Mouse (Mus musculus): ENCODE measurements around the gene Macc1. TPM values are rescaled to one million over a fixed set of nuclear protein-coding genes. Genes with fewer than 3 reads are reported as not detected.
"Not testable (repeated sequence)": the region's sequence is repeated elsewhere in the genome, so short reads cannot be mapped to it uniquely, and the experiment has no call there.

Macc1 gene
- polyA plus RNA-seq, 1 experiment from 2014 or later = 0.13 TPM

DNA sequence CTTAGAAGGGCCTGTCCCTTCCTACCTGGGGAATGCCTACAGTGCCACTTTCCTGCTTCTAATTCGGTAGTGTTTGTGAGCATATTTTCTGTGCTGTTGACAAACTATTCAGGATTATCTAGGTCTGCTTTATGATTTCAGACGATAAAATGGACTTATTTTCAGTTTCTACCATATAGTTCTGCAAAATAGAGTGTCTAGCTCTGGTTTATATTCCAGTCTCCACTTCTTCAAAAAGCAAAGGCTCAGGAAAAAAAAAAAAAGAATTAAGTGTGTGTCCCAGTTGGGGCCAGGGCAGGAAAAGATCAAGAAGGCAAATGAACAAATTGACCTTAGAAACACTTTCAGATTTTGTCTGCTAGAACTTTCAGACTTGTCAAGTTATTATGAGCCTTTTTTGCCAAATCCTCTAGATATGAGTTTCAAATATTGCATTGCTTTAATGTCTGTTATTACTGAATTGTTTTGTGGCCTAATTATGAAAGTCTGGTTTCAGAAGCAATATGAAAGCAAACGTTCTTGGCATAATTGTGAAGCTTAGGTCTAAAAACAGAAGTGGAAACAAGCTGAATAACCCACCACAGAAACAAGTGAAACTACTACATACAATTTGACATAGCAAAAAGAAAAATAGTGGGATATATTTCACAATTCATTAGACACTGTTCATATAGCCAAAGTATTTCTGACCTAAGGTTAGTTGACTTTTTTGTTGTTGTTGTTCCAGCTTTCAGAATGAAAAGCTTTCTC lies 881 bp upstream of the Macc1 start:
- Histone ChIP-seq H3K36me3 (ENCODE audit: control insufficient read depth, insufficient read depth, low read length) (no peaks in the 10 kb centered on the region), H3K4me2 (no peak overlapping the region), H3K4me1 (ENCODE audit: control insufficient read depth, insufficient read depth, low read length) (no peaks in the 10 kb centered on the region), H3K27me3 (ENCODE audit: control insufficient read depth, insufficient read depth, low read length) (no peaks in the 10 kb centered on the region), H3K4me3 (ENCODE audit: low read depth, low read length) (no peak overlapping the region), H3K9ac (ENCODE audit: low read depth, low read length) (no peak overlapping the region), H3K27ac (ENCODE audit: low read depth, low read length) (no peak overlapping the region), H3K9me3 (replicated peaks; ENCODE audit: control insufficient read depth, low read length) (no peaks in the 10 kb centered on the region)
- no peak for ATAC-seq (replicated peaks; ENCODE audit: insufficient number of reproducible peaks, low FRiP score, low TSS enrichment)
- 62% methylated on average over 3 of the region's 3 CpGs for WGBS (ENCODE audit: insufficient replicate concordance)

DNA sequence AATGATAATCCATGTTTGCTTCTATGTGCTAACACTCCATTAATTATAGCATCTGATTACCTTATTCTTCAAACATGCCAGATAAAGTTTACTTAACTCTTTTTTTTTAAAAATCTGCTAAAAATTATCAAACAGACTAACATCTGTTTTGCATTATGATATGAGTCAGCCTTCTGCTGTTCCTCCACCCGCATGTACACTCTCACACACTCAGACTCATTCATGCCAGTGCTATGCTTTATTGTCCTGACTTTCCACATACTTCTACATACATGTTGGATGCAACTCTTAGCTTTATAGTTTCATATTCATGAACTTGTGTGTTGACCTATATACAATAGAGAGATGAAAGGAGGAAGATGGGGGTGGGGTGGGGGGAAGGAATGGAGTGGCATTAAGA lies 4.7 kb downstream of the Macc1 start:
- Histone ChIP-seq H3K27me3 (ENCODE audit: control insufficient read depth, insufficient read depth, low read length) (no peaks in the 10 kb centered on the region), H3K4me2 (no peak overlapping the region), H3K36me3 (ENCODE audit: control insufficient read depth, insufficient read depth, low read length) (no peaks in the 10 kb centered on the region), H3K9ac (ENCODE audit: low read depth, low read length) (no peak overlapping the region), H3K9me3 (replicated peaks; ENCODE audit: control insufficient read depth, low read length) (no peaks in the 10 kb centered on the region), H3K4me1 (ENCODE audit: control insufficient read depth, insufficient read depth, low read length) (no peaks in the 10 kb centered on the region), H3K27ac (ENCODE audit: low read depth, low read length) (no peak overlapping the region), H3K4me3 (ENCODE audit: low read depth, low read length) (no peak overlapping the region)
- WGBS (ENCODE audit: insufficient replicate concordance) = 56% methylated on average over 1 of the region's 1 CpGs
- ATAC-seq (replicated peaks; ENCODE audit: insufficient number of reproducible peaks, low FRiP score, low TSS enrichment) = 0 out of 2 replicates have a peak, but pooled peaks have one; percentile 22

DNA sequence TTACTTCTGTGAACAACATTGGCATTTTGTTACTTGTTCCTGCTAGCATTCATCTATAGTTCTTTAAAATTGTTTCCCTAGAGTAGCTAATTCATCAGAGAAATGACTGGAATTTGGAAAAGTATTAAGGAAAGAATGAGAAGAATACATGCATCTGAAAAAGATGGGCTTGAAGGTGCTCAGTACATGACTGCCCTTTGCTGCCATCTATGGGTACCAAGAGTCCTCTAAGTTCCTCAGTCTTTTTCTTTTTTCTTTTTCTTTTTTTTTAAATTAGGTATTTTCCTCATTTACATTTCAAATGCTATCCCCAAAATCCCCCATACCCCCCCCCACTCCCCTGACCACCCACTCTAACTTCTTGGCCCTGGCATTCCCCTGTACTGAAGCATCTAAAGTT lies 11.3 kb downstream of the Macc1 start:
- Histone ChIP-seq H3K4me3 (ENCODE audit: low read depth, low read length) (no peak overlapping the region), H3K27ac (ENCODE audit: low read depth, low read length) (no peak overlapping the region), H3K4me2 (no peak overlapping the region), H3K4me1 (ENCODE audit: control insufficient read depth, insufficient read depth, low read length) (no peaks in the 10 kb centered on the region), H3K9me3 (replicated peaks; ENCODE audit: control insufficient read depth, low read length) (no peaks in the 10 kb centered on the region), H3K36me3 (ENCODE audit: control insufficient read depth, insufficient read depth, low read length) (no peaks in the 10 kb centered on the region), H3K27me3 (ENCODE audit: control insufficient read depth, insufficient read depth, low read length) (no peaks in the 10 kb centered on the region), H3K9ac (ENCODE audit: low read depth, low read length) (no peak overlapping the region)
- ATAC-seq (replicated peaks; ENCODE audit: insufficient number of reproducible peaks, low FRiP score, low TSS enrichment) = no peak

DNA sequence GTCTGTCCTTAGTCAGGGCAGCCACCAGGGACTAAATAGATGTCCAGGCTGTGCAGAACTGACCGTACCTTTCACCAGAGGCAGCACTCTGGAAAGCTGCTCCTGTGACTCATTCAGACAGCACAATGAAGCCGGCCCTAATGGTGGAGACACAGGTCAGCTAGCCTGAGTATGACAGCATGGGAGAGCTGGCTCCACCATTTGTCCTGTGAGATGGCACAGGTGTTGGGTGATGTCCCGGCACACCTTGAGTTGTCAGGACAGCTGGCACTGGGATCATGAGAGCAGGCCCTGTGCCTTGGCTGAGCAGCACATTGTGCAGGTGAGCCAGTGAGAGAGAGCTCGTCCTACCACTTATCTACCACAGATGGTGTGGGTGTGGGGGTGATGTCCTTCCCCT lies 16.6 kb downstream of the Macc1 start:
- no peaks in the 10 kb centered on the region for H3K9me3 ChIP-seq (replicated peaks; ENCODE audit: control insufficient read depth, low read length)
- WGBS (ENCODE audit: insufficient replicate concordance) = 73% methylated on average over 4 of the region's 4 CpGs

DNA sequence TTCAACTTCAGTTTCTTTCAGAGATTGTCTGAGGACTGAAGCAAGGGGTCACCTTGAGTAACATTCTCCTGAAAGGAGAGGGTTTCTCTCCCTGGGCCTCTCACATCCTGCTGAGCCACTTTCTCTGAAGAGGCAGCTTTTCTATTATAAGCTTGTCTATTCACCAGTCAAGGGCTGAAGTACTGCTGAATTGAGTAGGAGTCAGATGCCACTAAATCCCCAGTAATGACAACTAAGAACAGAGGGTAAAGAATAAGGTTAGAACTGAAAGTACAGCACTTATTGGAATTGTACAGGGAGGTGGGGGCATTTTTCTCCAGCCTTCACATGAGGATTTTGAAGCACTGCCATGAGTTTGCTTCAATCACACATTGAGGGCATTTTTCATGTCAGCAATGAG lies 19.3 kb downstream of the Macc1 start:
- no peak overlapping the region for H3K9ac ChIP-seq (ENCODE audit: low read depth, low read length)
- H3K4me1 ChIP-seq (ENCODE audit: control insufficient read depth, insufficient read depth, low read length) = no peaks in the 10 kb centered on the region
- ATAC-seq (replicated peaks; ENCODE audit: insufficient number of reproducible peaks, low FRiP score, low TSS enrichment) = no peak
- no peak overlapping the region for H3K4me3 ChIP-seq (ENCODE audit: low read depth, low read length)
- H3K36me3 ChIP-seq (ENCODE audit: control insufficient read depth, insufficient read depth, low read length) = no peaks in the 10 kb centered on the region
- H3K9me3 ChIP-seq (replicated peaks; ENCODE audit: control insufficient read depth, low read length) = no peaks in the 10 kb centered on the region
- H3K27me3 ChIP-seq (ENCODE audit: control insufficient read depth, insufficient read depth, low read length) = no peaks in the 10 kb centered on the region
- peak overlapping the region; percentile 46; the same call in 1 of the 2 replicates for H3K27ac ChIP-seq (ENCODE audit: low read depth, low read length)
- no peak overlapping the region for H3K4me2 ChIP-seq

More for the DNA sequence above, 16.6 kb downstream of the Macc1 start:
- H3K4me2 ChIP-seq = no peak overlapping the region
- no peak overlapping the region for H3K27ac ChIP-seq (ENCODE audit: low read depth, low read length)
- no peaks in the 10 kb centered on the region for H3K27me3 ChIP-seq (ENCODE audit: control insufficient read depth, insufficient read depth, low read length)
- no peak overlapping the region for H3K9ac ChIP-seq (ENCODE audit: low read depth, low read length)
- no peak for ATAC-seq (replicated peaks; ENCODE audit: insufficient number of reproducible peaks, low FRiP score, low TSS enrichment)
- no peaks in the 10 kb centered on the region for H3K4me1 ChIP-seq (ENCODE audit: control insufficient read depth, insufficient read depth, low read length)
- no peaks in the 10 kb centered on the region for H3K36me3 ChIP-seq (ENCODE audit: control insufficient read depth, insufficient read depth, low read length)
- no peak overlapping the region for H3K4me3 ChIP-seq (ENCODE audit: low read depth, low read length)

DNA sequence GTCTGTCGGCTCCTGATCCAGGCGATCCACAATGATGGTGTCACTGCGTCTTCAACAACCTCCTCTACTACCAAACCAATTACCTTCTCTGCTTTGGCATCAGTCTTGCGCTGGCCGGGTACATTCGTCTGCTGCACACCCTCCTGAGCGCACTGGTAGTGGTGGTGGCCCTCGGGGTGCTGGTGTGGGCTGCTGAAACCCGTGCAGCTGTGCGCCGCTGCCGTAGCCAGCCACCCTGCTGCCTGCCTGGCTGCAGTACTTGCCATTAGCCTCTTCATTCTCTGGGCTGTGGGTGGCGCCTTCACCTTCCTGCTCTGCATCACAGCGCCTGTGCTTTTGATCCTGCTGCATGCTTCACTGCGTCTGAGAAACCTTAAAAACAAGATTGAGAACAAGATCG lies 38.5 kb downstream of the Macc1 start:
- not testable (repeated sequence) for H3K36me3 ChIP-seq (ENCODE audit: control insufficient read depth, insufficient read depth, low read length); H3K4me1 ChIP-seq (ENCODE audit: control insufficient read depth, insufficient read depth, low read length); ATAC-seq (replicated peaks; ENCODE audit: insufficient number of reproducible peaks, low FRiP score, low TSS enrichment); H3K9ac ChIP-seq (ENCODE audit: low read depth, low read length); H3K9me3 ChIP-seq (replicated peaks; ENCODE audit: control insufficient read depth, low read length); H3K27me3 ChIP-seq (ENCODE audit: control insufficient read depth, insufficient read depth, low read length); H3K4me3 ChIP-seq (ENCODE audit: low read depth, low read length); H3K27ac ChIP-seq (ENCODE audit: low read depth, low read length)
- 31% methylated on average over 16 of the region's 16 CpGs for WGBS (ENCODE audit: insufficient replicate concordance)
- H3K4me2 ChIP-seq = peak overlapping the region; percentile 44

DNA sequence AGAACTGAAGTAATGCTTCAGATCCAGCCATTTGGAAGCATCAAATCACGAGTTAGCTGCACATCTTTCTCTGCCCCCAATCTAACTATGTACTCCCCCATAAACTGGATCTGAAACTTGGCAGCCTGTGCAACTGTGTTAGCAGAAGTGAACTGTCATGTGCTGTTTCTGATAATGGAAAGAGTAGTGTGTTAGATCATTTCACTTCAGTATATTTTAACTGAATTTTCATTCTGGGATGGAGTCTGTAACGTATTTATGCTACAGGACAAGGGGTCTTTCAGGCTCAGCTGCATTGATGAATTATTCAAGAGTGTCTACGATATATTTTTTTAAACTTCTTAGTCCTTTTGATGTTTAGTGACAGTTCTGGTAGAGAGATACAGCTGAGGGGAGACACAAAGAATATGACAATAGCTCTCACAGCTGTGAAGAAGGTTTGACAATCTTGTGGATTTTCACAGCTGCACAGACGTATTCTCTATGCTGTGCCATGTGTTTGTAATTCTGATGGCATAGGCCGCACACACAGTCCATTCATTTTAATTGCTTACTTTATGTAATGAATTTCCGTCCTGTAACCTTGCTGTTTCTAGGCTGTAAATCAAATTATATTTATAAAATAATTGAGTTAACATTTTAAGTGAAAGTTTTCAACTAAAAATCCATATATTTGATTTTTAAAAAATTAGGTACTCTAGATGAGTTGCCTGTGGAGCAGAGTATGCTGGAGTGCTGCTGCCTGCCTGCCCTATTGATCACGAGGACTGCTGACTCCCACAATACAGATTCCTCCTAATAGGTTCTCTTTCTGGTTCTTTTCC lies 43.6 kb downstream of the Macc1 start:
- Histone ChIP-seq H3K4me2 (no peak overlapping the region), H3K4me3 (ENCODE audit: low read depth, low read length) (no peak overlapping the region), H3K9me3 (replicated peaks; ENCODE audit: control insufficient read depth, low read length) (no peaks in the 10 kb centered on the region), H3K27me3 (ENCODE audit: control insufficient read depth, insufficient read depth, low read length) (no peaks in the 10 kb centered on the region), H3K4me1 (ENCODE audit: control insufficient read depth, insufficient read depth, low read length) (no peaks in the 10 kb centered on the region), H3K9ac (ENCODE audit: low read depth, low read length) (no peak overlapping the region), H3K36me3 (ENCODE audit: control insufficient read depth, insufficient read depth, low read length) (no peaks in the 10 kb centered on the region), H3K27ac (ENCODE audit: low read depth, low read length) (no peak overlapping the region)
- ATAC-seq (replicated peaks; ENCODE audit: insufficient number of reproducible peaks, low FRiP score, low TSS enrichment) = no peak
- 65% methylated on average over 7 of the region's 7 CpGs for WGBS (ENCODE audit: insufficient replicate concordance)

DNA sequence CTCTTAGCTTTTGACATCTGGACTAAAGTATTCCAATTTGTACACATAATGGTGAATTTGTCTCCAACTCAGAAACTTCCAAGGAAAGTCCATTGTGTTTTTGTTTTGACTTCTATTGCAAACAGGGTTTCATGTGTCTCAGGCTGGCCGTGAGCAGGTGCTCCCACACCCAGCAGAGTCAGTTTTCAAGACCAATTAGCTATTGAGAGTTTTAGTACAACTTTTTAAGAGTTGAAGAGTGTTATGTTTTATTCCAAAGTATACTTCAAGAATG lies 44.1 kb downstream of the Macc1 start:
- H3K27ac ChIP-seq (ENCODE audit: low read depth, low read length) = no peak overlapping the region
- H3K9me3 ChIP-seq (replicated peaks; ENCODE audit: control insufficient read depth, low read length) = no peaks in the 10 kb centered on the region
- H3K4me2 ChIP-seq = no peak overlapping the region
- H3K36me3 ChIP-seq (ENCODE audit: control insufficient read depth, insufficient read depth, low read length) = no peaks in the 10 kb centered on the region
- H3K9ac ChIP-seq (ENCODE audit: low read depth, low read length) = no peak overlapping the region
- ATAC-seq (replicated peaks; ENCODE audit: insufficient number of reproducible peaks, low FRiP score, low TSS enrichment) = no peak
- WGBS (ENCODE audit: insufficient replicate concordance) = 72% methylated on average over 1 of the region's 1 CpGs
- H3K27me3 ChIP-seq (ENCODE audit: control insufficient read depth, insufficient read depth, low read length) = no peaks in the 10 kb centered on the region
- H3K4me1 ChIP-seq (ENCODE audit: control insufficient read depth, insufficient read depth, low read length) = no peaks in the 10 kb centered on the region
- H3K4me3 ChIP-seq (ENCODE audit: low read depth, low read length) = no peak overlapping the region

DNA sequence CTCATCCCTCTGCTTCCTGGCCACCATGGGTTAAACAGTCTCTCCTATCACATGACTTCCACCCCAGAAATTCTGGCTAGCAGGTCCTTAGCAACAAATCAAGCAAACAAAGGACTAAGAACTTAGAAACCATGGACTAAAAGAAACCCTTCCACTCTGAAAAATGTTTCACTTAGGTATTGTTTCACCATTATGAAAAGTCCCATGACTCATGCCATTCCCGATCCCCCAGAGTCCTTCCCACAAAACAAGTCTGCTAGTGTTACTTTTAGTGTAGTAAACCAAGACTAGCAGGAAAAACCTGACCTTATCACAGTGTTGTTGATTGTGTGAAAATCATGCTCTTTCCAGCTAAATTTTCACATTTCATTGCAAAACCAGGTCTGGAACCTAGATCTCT lies 51.0 kb downstream of the Macc1 start:
- Histone ChIP-seq H3K4me1 (ENCODE audit: control insufficient read depth, insufficient read depth, low read length) (no peaks in the 10 kb centered on the region), H3K4me3 (ENCODE audit: low read depth, low read length) (no peak overlapping the region), H3K9me3 (replicated peaks; ENCODE audit: control insufficient read depth, low read length) (no peaks in the 10 kb centered on the region), H3K36me3 (ENCODE audit: control insufficient read depth, insufficient read depth, low read length) (no peaks in the 10 kb centered on the region), H3K4me2 (no peak overlapping the region), H3K9ac (ENCODE audit: low read depth, low read length) (no peak overlapping the region), H3K27me3 (ENCODE audit: control insufficient read depth, insufficient read depth, low read length) (no peaks in the 10 kb centered on the region), H3K27ac (ENCODE audit: low read depth, low read length) (no peak overlapping the region)
- WGBS (ENCODE audit: insufficient replicate concordance) = 65% methylated on average over 1 of the region's 1 CpGs
- no peak for ATAC-seq (replicated peaks; ENCODE audit: insufficient number of reproducible peaks, low FRiP score, low TSS enrichment)

All from heart, embryonic 11.5 days (tissue).